Mouse (Mus musculus) bone marrow macrophage, adult 2 months (primary cell): ENCODE measurements around the gene Gabpb1. TPM values are rescaled to one million over a fixed set of nuclear protein-coding genes. Genes with fewer than 3 reads are reported as not detected.

Experiments
- H3K27ac ChIP-seq: 2 replicates; pipeline ENCODE4 v1.5.1; 2012; ENCODE audit warnings: low read depth, low read length; ENCODE audit not compliant: insufficient read depth
- H3K4me1 ChIP-seq: 2 replicates; pipeline ENCODE4 v1.6.1; 2012; ENCODE audit warnings: low read length; ENCODE audit not compliant: control insufficient read depth, insufficient read depth
- H3K4me3 ChIP-seq: 2 replicates; pipeline ENCODE4 v1.5.1; 2012; ENCODE audit warnings: mild to moderate bottlenecking, low read length, moderate library complexity; ENCODE audit not compliant: insufficient read depth
- CTCF ChIP-seq: IDR thresholded peaks from 2 replicates; pipeline ENCODE4 v1.5.1; 2012; ENCODE audit warnings: low read depth, mild to moderate bottlenecking, low read length, moderate library complexity
- POLR2A ChIP-seq: IDR thresholded peaks from 2 replicates; pipeline ENCODE4 v1.6.1; 2012; ENCODE audit warnings: mild to moderate bottlenecking, low read depth, low read length, borderline replicate concordance
- polyA plus RNA-seq: library from polyadenylated mRNA; stranded (reverse); fragments of >200 nt; gene quantifications from 2 replicates; pipeline ENCODE4 v1.2.4, GENCODE M21; 2012; ENCODE audit not compliant: missing spikeins, insufficient read depth, insufficient read length

Gabpb1 gene
- polyA plus RNA-seq = 17.8 and 18.5 TPM in 2 replicates

DNA sequence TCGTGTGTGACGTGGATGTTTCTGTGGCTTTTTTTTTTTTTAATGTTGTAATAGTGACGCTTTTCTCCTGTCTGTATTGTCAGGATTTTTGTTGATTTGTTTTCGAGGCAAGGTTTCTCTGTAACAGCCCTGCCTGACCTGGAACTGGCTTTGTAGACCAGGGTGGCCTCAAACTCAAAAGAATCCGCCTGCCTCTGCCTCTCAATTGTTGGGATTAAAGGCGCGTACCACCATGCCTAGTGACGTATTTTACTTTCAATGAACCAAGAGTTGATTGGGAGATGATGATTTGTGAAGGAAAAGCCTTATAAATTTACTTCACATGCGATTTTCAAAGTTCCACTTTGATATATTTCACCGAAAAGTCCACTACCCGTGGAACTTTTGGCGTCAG lies at the start of gene Gabpb1:
Gene Gabpb1, minus strand, starts transcription at position 216 of the 394 bp plus-strand sequence.
- H3K27ac ChIP-seq = peak within 1 kb of the TSS; percentile 98
- no peak for TF ChIP-seq CTCF
- no peak for TF ChIP-seq POLR2A
- H3K4me3 ChIP-seq = peak within 1 kb of the TSS; percentile 97
- peaks cover 13% of the 10 kb centered on the region for H3K4me1 ChIP-seq

DNA sequence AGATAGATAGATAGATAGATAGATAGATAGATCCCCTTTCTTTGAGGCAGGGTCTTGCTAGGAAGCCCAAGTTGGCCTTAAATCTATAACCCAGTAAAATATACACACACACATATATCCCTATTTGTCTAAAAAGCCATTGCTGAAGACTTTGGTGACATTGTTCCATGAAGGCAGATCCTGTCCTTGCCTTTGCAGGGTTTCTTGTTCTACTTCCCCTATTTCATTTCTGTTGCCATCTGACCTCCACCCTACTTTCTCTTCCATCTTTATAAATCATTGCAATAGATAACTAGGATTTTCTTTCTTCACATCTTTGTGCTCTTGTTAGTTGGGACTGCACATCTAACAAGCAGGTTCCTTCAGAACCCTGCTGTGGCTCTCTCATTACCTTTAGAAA lies 36.8 kb upstream of the Gabpb1 start:
- Histone ChIP-seq H3K4me1 (peaks cover 18% of the 10 kb centered on the region), H3K4me3 (no peak overlapping the region), H3K27ac (peak overlapping the region; percentile 48; the same call in 1 of the 2 replicates)
- no peak for TF ChIP-seq CTCF
- no peak for TF ChIP-seq POLR2A

DNA sequence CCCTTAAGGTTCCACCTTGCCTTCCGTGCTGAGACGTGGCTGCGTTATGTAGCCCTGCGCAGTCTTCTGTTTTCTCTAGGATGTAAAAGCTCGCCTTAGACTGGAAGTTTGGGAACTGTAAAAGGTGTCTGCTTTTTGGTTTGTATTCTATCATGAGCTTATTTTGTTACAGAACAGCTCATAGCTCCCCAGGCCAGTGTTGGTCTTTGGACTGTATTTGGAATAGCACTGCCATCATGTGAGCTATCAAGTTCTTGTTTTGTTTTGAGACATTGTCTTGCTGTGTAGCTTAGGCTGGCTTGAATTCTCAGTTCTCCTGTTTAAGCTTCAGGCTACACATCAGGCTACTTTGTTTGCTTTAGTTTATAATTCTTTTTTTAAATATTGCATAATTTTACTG lies 36.4 kb upstream of the Gabpb1 start:
- peaks cover 18% of the 10 kb centered on the region for H3K4me1 ChIP-seq
- H3K4me3 ChIP-seq = no peak overlapping the region
- peak overlapping the region; percentile 63 for H3K27ac ChIP-seq
- TF ChIP-seq POLR2A (no peak), CTCF (no peak)

DNA sequence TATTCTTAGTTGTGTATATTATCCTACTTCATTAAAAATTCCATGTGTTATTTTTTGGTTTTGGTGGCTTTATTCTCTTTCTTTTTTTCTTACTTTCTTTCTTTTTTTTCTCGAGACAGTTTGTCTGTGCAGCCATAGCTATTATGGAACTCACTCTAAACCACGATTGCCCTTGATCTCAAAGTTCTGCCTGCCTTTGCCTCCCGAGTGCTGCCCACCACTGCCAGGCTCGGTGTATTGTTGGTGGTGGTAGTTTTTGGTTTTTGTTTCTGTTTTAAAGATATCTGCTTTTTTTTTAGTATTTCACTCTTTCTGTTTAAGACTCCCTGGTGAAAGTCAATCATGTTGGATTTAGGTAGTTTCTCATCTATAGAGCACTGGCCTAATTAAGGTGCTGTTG lies 32.2 kb upstream of the Gabpb1 start:
- Histone ChIP-seq H3K4me3 (peak overlapping the region; percentile 67), H3K4me1 (peaks cover 18% of the 10 kb centered on the region), H3K27ac (no peak overlapping the region)
- TF ChIP-seq CTCF (no peak), POLR2A (no peak)

DNA sequence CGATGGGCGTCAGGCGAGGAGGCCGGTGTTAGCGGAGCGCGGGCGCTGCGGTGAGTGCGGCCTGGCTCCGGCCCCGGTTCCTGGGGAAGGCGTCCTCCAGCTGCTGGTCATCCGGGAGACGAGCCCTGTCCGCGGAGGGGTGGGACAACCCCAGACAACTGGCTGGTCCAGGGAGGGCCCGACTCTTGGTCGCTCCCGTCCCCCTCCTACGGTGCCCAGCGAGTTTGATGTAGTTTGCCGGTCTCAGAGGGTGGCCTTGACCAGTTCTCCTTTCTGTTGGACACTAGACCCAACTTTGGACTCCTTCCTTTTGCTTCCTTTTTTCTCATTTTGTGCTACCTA lies 31.3 kb upstream of the Gabpb1 start:
- peak overlapping the region; percentile 67 for H3K4me3 ChIP-seq
- H3K27ac ChIP-seq = peak overlapping the region; percentile 69
- TF ChIP-seq POLR2A (no peak), CTCF (no peak)
- H3K4me1 ChIP-seq = peaks cover 12% of the 10 kb centered on the region

DNA sequence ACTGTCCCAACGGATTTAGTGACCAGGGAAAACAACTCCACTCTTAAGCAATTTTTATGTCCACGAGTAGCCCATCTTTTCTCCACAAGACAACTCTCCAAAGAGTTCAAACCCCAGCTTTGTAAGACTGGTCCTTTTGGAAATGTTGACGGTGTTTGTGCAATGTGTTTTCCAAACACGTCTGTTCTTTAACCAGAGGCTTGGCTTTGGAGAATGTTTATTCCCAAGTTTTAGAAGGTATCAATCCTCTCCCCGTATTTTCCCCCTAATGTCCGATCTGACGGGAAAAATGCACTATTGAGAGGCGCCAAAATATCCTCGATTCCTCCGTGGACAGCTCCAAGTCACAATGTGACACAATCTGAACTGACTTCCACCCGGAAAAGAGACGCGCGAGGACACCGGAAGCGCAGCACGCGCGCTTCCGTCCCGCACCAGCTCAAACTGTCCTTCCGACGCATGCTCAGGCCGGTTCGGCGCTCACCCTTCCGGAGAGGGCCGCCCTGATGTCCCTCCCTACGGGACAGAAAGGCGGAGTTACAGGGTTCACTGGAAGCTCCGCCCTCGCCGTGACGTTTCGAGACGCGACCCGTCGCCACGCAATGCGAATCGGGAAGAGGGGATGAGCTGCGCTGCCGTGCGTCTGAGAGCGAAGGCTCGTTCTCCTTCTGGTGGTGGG lies 30.8 kb upstream of the Gabpb1 start, which contains the start of gene Usp8:
Gene Usp8, plus strand, starts transcription at position 570 of the 679 bp plus-strand sequence.
- peaks cover 7% of the 10 kb centered on the region for H3K4me1 ChIP-seq
- peak within 1 kb of the TSS; percentile 67 for H3K4me3 ChIP-seq
- TF ChIP-seq CTCF = no peak
- no peak for TF ChIP-seq POLR2A
- H3K27ac ChIP-seq = peak within 1 kb of the TSS; percentile 69

DNA sequence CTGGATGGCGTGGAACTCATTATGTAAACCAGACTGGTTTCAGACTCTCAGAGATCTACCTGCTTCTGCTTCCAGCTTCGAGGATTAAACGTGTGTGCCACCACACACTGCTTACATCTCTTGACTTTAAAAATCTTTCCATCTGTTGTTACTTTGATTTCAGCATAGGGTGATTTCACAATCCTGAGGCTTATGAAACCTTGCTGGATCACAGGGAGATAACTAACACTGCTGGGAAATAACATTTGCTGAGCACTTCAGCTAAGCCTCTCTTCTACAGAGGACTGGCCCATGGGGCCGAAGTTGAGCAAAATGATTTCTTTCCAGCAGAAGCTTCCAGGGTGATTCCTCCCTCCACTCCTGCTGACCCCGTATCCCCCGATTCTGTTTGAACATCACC lies 19.1 kb upstream of the Gabpb1 start:
- TF ChIP-seq POLR2A = no peak
- no peak overlapping the region for H3K4me3 ChIP-seq
- H3K4me1 ChIP-seq = peaks cover 7% of the 10 kb centered on the region
- 0 out of 2 replicates have a peak overlapping the region, but pooled peaks have one; percentile 11 for H3K27ac ChIP-seq

DNA sequence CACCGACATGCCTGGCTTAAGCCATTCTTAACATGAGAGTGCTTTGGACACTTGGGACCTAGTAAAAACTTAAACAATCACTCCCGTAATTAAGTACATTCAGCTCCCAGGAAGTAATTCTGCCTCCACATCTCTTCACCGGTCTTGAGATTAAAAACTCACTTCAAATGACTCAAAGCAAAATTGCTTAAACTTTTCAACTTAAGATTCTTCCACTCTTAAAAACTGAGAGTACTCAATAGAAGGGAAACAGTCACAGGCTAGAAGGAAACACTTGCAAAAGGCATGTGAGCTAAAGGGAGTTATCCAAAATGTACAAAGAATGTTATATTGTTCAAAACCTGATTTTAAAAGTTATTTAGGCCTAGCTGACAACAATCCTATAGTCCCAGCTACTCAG lies 15.2 kb upstream of the Gabpb1 start:
- TF ChIP-seq CTCF (no peak), POLR2A (no peak)
- peaks cover 7% of the 10 kb centered on the region for H3K4me1 ChIP-seq

DNA sequence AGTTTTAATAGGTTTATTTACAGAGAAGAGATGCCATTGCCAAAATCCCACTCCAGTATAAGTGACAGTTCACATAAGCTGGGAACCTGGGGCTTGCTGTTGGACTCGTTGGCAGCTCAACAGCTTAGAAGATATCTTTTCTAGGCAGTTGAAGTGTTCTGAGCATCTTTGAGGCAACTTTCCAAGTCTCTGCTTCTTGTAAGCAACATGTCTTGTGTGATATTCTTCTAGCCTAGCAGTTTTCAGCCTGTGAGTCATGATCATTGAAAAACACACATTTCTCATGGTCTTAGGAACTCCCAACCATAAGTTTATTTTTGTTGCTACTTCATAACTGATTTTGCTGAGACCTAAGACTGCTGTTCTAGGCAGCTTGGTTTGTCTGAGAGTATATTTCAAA lies 6.8 kb upstream of the Gabpb1 start:
- Histone ChIP-seq H3K4me3 (peak overlapping the region; percentile 14; the same call in 1 of the 2 replicates), H3K4me1 (peaks cover 19% of the 10 kb centered on the region), H3K27ac (peak overlapping the region; percentile 94)
- TF ChIP-seq POLR2A (no peak), CTCF (no peak)

More for the DNA sequence above, 15.2 kb upstream of the Gabpb1 start:
- Histone ChIP-seq H3K4me3 (no peak overlapping the region), H3K27ac (no peak overlapping the region)

DNA sequence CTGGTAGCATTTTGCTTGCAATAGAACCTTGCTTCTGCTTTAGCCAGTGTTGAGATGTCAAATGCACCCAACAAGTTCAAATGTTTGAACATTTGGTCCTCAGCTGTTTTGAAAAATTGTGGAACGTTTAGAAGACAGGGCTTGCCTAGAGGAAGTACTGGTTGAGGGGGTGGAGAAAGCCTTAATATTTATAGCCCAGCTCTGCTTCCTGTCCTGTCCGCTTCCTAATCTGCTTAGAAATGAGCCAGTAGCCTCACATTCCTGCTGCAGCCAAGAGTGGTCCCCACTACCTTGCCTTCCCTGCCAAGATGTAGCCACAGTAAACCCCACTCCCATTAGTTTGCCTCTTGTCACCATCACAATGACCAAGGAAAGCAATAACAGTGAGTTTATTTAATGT lies 6.2 kb upstream of the Gabpb1 start:
- Histone ChIP-seq H3K27ac (peak overlapping the region; percentile 94), H3K4me1 (peaks cover 23% of the 10 kb centered on the region)
- TF ChIP-seq CTCF (no peak), POLR2A (no peak)

DNA sequence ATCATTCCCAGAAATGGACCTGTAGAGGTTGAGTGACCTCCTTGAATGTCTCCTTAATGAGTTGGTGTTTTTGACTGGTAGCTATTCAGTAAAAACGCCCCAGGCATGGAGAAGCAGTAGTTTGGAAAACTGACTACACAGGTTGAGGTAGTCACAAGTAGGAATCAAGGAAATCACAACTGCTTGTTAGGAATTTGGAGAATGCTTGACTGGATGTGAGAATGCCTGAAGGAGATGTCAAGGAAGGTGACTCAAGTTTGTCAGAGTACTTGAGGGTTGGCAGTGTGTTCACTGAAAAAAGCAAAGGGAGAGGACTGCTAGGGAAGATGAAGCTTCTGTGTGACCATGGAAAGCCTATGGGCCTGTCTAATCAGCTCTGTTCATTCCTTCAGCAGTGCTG lies 1.2 kb upstream of the Gabpb1 start:
- H3K27ac ChIP-seq = no peak overlapping the region
- peaks cover 17% of the 10 kb centered on the region for H3K4me1 ChIP-seq
- TF ChIP-seq POLR2A (no peak), CTCF (no peak)
- no peak overlapping the region for H3K4me3 ChIP-seq

More for the DNA sequence above, 6.2 kb upstream of the Gabpb1 start:
- H3K4me3 ChIP-seq = peak overlapping the region; percentile 41
